Mouse (Mus musculus): ENCODE measurements around the gene Prss34. TPM values are rescaled to one million over a fixed set of nuclear protein-coding genes. Genes with fewer than 3 reads are reported as not detected.

Prss34 gene
- polyA plus RNA-seq, 1 experiment from 2014 or later: 0.80 TPM

- H3K4me3 ChIP-seq (ENCODE audit: low read length): no peak overlapping the region
- H3K9me3 ChIP-seq (replicated peaks; ENCODE audit: control insufficient read depth, low read length): no peaks in the 10 kb centered on the region
- H3K4me2 ChIP-seq (ENCODE audit: low read depth, low read length): no peak overlapping the region
- H3K36me3 ChIP-seq (ENCODE audit: control insufficient read depth, insufficient read depth): no peaks in the 10 kb centered on the region
- 23% methylated on average over 4 of the region's 4 CpGs for WGBS
- H3K27me3 ChIP-seq (ENCODE audit: control insufficient read depth, insufficient read depth, low read length): peaks cover 4% of the 10 kb centered on the region
- ATAC-seq (replicated peaks; ENCODE audit: extremely low read depth, insufficient read depth, low FRiP score): no peak
- H3K27ac ChIP-seq (ENCODE audit: low read length): no peak overlapping the region
- H3K9ac ChIP-seq (ENCODE audit: low read length): no peak overlapping the region
- no peaks in the 10 kb centered on the region for H3K4me1 ChIP-seq (ENCODE audit: control insufficient read depth, insufficient read depth, low read length)
These were observed 7.8 kb upstream of the Prss34 start for GRCm38 (mm10) chr17:25290411-25290810.

DNA sequence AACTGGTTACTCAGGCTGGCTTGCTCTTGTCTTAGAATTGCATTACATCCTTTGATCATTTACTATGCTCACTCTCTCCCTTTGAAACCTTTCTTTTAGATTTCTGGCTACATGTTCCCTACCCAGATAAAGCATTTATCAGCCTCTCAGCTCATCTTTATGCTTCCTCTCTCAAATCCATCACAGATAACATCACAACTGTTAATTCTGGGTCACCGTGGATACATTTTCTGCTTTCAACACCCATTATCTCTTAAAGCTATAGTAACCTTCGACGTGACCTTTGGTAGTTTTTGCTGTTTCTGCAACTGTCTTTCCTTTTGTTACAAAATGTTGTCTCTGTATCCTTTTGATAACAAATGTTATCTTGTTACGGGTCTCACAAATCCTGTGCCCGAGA lies 4.7 kb upstream of the Prss34 start:
- H3K27ac ChIP-seq (ENCODE audit: low read length): no peak overlapping the region
- no peak overlapping the region for H3K9ac ChIP-seq (ENCODE audit: low read length)
- no peaks in the 10 kb centered on the region for H3K36me3 ChIP-seq (ENCODE audit: control insufficient read depth, insufficient read depth)
- H3K4me2 ChIP-seq (ENCODE audit: low read depth, low read length): no peak overlapping the region
- WGBS: 35% methylated on average over 5 of the region's 5 CpGs
- no peak for ATAC-seq (replicated peaks; ENCODE audit: extremely low read depth, insufficient read depth, low FRiP score)
- no peaks in the 10 kb centered on the region for H3K4me1 ChIP-seq (ENCODE audit: control insufficient read depth, insufficient read depth, low read length)
- H3K9me3 ChIP-seq (replicated peaks; ENCODE audit: control insufficient read depth, low read length): no peaks in the 10 kb centered on the region
- no peak overlapping the region for H3K4me3 ChIP-seq (ENCODE audit: low read length)
- H3K27me3 ChIP-seq (ENCODE audit: control insufficient read depth, insufficient read depth, low read length): peaks cover 7% of the 10 kb centered on the region

DNA sequence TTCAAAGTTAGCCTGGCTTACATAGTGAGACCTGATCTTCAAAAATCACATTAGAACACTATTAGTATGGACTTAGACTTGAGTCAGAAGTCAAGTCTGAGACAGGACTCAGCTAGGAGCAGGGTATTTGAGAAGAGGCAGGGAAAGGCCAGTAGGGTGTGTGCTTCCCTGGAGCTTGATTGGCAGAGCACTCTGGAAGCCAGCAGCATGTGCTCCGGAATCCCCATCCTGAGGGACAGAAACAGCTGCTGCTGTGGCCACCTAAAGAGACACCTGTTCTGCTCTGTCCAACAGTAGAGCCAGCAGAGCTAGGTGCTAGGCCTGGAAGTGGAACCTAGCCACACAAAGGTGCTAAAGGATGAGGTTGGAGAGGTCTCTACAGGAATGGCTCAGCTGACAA lies 4.1 kb upstream of the Prss34 start:
- WGBS: 55% methylated on average over 1 of the region's 1 CpGs
- H3K9ac ChIP-seq (ENCODE audit: low read length): no peak overlapping the region
- H3K4me1 ChIP-seq (ENCODE audit: control insufficient read depth, insufficient read depth, low read length): no peaks in the 10 kb centered on the region
- no peak overlapping the region for H3K4me2 ChIP-seq (ENCODE audit: low read depth, low read length)
- no peaks in the 10 kb centered on the region for H3K9me3 ChIP-seq (replicated peaks; ENCODE audit: control insufficient read depth, low read length)
- H3K27ac ChIP-seq (ENCODE audit: low read length): no peak overlapping the region
- H3K4me3 ChIP-seq (ENCODE audit: low read length): no peak overlapping the region
- no peaks in the 10 kb centered on the region for H3K36me3 ChIP-seq (ENCODE audit: control insufficient read depth, insufficient read depth)
- ATAC-seq (replicated peaks; ENCODE audit: extremely low read depth, insufficient read depth, low FRiP score): no peak
- peaks cover 9% of the 10 kb centered on the region for H3K27me3 ChIP-seq (ENCODE audit: control insufficient read depth, insufficient read depth, low read length)

- no peak within 1 kb of the TSS for H3K4me2 ChIP-seq (ENCODE audit: low read depth, low read length)
- H3K27ac ChIP-seq (ENCODE audit: low read length): no peak within 1 kb of the TSS
- 52% methylated on average over 4 of the region's 4 CpGs for WGBS
- no peak for ATAC-seq (replicated peaks; ENCODE audit: extremely low read depth, insufficient read depth, low FRiP score)
- H3K36me3 ChIP-seq (ENCODE audit: control insufficient read depth, insufficient read depth): no peaks in the 10 kb centered on the region
- no peaks in the 10 kb centered on the region for H3K4me1 ChIP-seq (ENCODE audit: control insufficient read depth, insufficient read depth, low read length)
- H3K4me3 ChIP-seq (ENCODE audit: low read length): no peak within 1 kb of the TSS
- no peaks in the 10 kb centered on the region for H3K9me3 ChIP-seq (replicated peaks; ENCODE audit: control insufficient read depth, low read length)
- H3K27me3 ChIP-seq (ENCODE audit: control insufficient read depth, insufficient read depth, low read length): no peaks in the 10 kb centered on the region
- no peak within 1 kb of the TSS for H3K9ac ChIP-seq (ENCODE audit: low read length)
These were observed 10.2 kb downstream of the Prss34 start, which contains the start of gene Prss28 for GRCm38 (mm10) chr17:25308346-25308745. TSS of gene Prss28 (plus strand) at chr17:25308646.

- H3K4me3 ChIP-seq (ENCODE audit: low read length): no peak within 1 kb of the TSS
- 68% methylated on average over 5 of the region's 5 CpGs for WGBS
- ATAC-seq (replicated peaks; ENCODE audit: extremely low read depth, insufficient read depth, low FRiP score): no peak
- H3K4me2 ChIP-seq (ENCODE audit: low read depth, low read length): no peak within 1 kb of the TSS
- H3K36me3 ChIP-seq (ENCODE audit: control insufficient read depth, insufficient read depth): no peaks in the 10 kb centered on the region
- 0 out of 2 replicates have a peak, but pooled peaks cover 2% of the 10 kb centered on the region for H3K27me3 ChIP-seq (ENCODE audit: control insufficient read depth, insufficient read depth, low read length)
- no peak within 1 kb of the TSS for H3K9ac ChIP-seq (ENCODE audit: low read length)
- H3K4me1 ChIP-seq (ENCODE audit: control insufficient read depth, insufficient read depth, low read length): no peaks in the 10 kb centered on the region
- no peak within 1 kb of the TSS for H3K27ac ChIP-seq (ENCODE audit: low read length)
- no peaks in the 10 kb centered on the region for H3K9me3 ChIP-seq (replicated peaks; ENCODE audit: control insufficient read depth, low read length)
These were observed 20.2 kb downstream of the Prss34 start, which contains the start of gene Prss29 for GRCm38 (mm10) chr17:25318354-25318753. TSS of gene Prss29 (plus strand) at chr17:25318654.

DNA sequence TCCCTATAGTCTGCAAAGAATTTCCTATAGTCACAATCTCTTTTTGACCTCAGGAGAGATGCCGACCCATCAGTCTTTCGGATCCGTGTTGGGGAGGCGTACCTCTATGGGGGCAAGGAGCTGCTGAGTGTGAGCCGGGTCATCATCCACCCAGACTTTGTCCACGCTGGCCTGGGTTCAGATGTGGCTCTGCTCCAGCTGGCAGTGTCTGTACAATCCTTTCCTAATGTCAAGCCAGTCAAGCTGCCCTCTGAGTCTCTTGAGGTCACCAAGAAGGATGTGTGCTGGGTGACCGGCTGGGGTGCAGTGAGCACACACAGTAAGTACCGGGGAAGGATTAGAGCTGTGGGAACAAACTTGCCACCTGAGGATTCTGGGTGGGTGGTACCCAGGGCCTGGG lies 22.6 kb downstream of the Prss34 start:
- Histone ChIP-seq H3K4me1 (ENCODE audit: control insufficient read depth, insufficient read depth, low read length) (no peaks in the 10 kb centered on the region), H3K27ac (ENCODE audit: low read length) (no peak overlapping the region), H3K4me2 (ENCODE audit: low read depth, low read length) (no peak overlapping the region), H3K9ac (ENCODE audit: low read length) (no peak overlapping the region), H3K9me3 (replicated peaks; ENCODE audit: control insufficient read depth, low read length) (no peaks in the 10 kb centered on the region), H3K4me3 (ENCODE audit: low read length) (no peak overlapping the region), H3K36me3 (ENCODE audit: control insufficient read depth, insufficient read depth) (no peaks in the 10 kb centered on the region), H3K27me3 (ENCODE audit: control insufficient read depth, insufficient read depth, low read length) (0 out of 2 replicates have a peak, but pooled peaks cover 2% of the 10 kb centered on the region)
- ATAC-seq (replicated peaks; ENCODE audit: extremely low read depth, insufficient read depth, low FRiP score): no peak
- 81% methylated on average over 8 of the region's 8 CpGs for WGBS

GRCm38 (mm10) chr17:25322930-25323329 lies 24.7 kb downstream of the Prss34 start:
- ATAC-seq (replicated peaks; ENCODE audit: extremely low read depth, insufficient read depth, low FRiP score): no peak
- Histone ChIP-seq H3K9ac (ENCODE audit: low read length) (no peak overlapping the region), H3K4me2 (ENCODE audit: low read depth, low read length) (no peak overlapping the region), H3K27ac (ENCODE audit: low read length) (no peak overlapping the region), H3K4me3 (ENCODE audit: low read length) (no peak overlapping the region), H3K9me3 (replicated peaks; ENCODE audit: control insufficient read depth, low read length) (no peaks in the 10 kb centered on the region), H3K27me3 (ENCODE audit: control insufficient read depth, insufficient read depth, low read length) (0 out of 2 replicates have a peak, but pooled peaks cover 2% of the 10 kb centered on the region), H3K4me1 (ENCODE audit: control insufficient read depth, insufficient read depth, low read length) (no peaks in the 10 kb centered on the region), H3K36me3 (ENCODE audit: control insufficient read depth, insufficient read depth) (no peaks in the 10 kb centered on the region)
- 9% methylated on average over 2 of the region's 2 CpGs for WGBS

GRCm38 (mm10) chr17:25332321-25332720 lies 34.1 kb downstream of the Prss34 start:
- ATAC-seq (replicated peaks; ENCODE audit: extremely low read depth, insufficient read depth, low FRiP score): no peak
- WGBS: 55% methylated on average over 9 of the region's 9 CpGs
- peaks cover 12% of the 10 kb centered on the region for H3K27me3 ChIP-seq (ENCODE audit: control insufficient read depth, insufficient read depth, low read length)
- no peaks in the 10 kb centered on the region for H3K36me3 ChIP-seq (ENCODE audit: control insufficient read depth, insufficient read depth)
- no peak overlapping the region for H3K4me3 ChIP-seq (ENCODE audit: low read length)
- no peak overlapping the region for H3K9ac ChIP-seq (ENCODE audit: low read length)
- no peak overlapping the region for H3K27ac ChIP-seq (ENCODE audit: low read length)
- no peaks in the 10 kb centered on the region for H3K9me3 ChIP-seq (replicated peaks; ENCODE audit: control insufficient read depth, low read length)
- no peaks in the 10 kb centered on the region for H3K4me1 ChIP-seq (ENCODE audit: control insufficient read depth, insufficient read depth, low read length)
- H3K4me2 ChIP-seq (ENCODE audit: low read depth, low read length): no peak overlapping the region

DNA sequence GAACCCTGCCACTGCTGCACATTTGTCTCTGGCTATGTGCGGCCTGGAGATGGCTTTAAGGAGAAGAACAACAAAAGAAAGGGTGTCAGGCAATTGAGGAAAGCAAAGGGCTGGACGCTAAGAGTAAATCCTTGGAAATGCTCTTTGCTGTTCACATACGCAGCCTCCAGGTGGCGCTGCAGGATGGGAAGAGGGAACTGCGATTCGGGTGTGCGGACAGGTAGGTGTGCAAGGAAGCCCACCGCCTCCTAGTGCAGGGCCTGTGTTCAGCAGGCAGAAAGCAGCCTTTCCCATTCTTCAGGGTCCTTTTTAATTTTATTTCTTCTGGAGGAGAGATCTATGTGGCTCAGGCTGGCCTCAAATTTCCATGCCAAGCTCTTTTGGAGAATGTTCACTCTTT lies 35.7 kb downstream of the Prss34 start:
- 2% methylated on average over 8 of the region's 8 CpGs for WGBS
- H3K4me1 ChIP-seq (ENCODE audit: control insufficient read depth, insufficient read depth, low read length): no peaks in the 10 kb centered on the region

More for the DNA sequence above, 35.7 kb downstream of the Prss34 start:
- Histone ChIP-seq H3K9me3 (replicated peaks; ENCODE audit: control insufficient read depth, low read length) (no peaks in the 10 kb centered on the region), H3K27me3 (ENCODE audit: control insufficient read depth, insufficient read depth, low read length) (peaks cover 12% of the 10 kb centered on the region), H3K27ac (ENCODE audit: low read length) (no peak overlapping the region), H3K9ac (ENCODE audit: low read length) (no peak overlapping the region), H3K4me3 (ENCODE audit: low read length) (no peak overlapping the region), H3K4me2 (ENCODE audit: low read depth, low read length) (no peak overlapping the region), H3K36me3 (ENCODE audit: control insufficient read depth, insufficient read depth) (no peaks in the 10 kb centered on the region)
- no peak for ATAC-seq (replicated peaks; ENCODE audit: extremely low read depth, insufficient read depth, low FRiP score)

Data from heart, embryonic 16.5 days (tissue).